Mouse (Mus musculus) frontal cortex, postnatal 14 days (tissue): ENCODE data around the gene Tpp2.
"Not testable (repeated sequence)": the region's sequence is repeated elsewhere in the genome, so short reads cannot be mapped to it uniquely, and the experiment has no call there.

Experiments
- DNase-seq, 2 experiments: peaks; one replicate each; pipeline ENCODE4 v3.0.0; 2022; ENCODE audit warnings: low spot score in 2 of 2

Gene Tpp2

DNA sequence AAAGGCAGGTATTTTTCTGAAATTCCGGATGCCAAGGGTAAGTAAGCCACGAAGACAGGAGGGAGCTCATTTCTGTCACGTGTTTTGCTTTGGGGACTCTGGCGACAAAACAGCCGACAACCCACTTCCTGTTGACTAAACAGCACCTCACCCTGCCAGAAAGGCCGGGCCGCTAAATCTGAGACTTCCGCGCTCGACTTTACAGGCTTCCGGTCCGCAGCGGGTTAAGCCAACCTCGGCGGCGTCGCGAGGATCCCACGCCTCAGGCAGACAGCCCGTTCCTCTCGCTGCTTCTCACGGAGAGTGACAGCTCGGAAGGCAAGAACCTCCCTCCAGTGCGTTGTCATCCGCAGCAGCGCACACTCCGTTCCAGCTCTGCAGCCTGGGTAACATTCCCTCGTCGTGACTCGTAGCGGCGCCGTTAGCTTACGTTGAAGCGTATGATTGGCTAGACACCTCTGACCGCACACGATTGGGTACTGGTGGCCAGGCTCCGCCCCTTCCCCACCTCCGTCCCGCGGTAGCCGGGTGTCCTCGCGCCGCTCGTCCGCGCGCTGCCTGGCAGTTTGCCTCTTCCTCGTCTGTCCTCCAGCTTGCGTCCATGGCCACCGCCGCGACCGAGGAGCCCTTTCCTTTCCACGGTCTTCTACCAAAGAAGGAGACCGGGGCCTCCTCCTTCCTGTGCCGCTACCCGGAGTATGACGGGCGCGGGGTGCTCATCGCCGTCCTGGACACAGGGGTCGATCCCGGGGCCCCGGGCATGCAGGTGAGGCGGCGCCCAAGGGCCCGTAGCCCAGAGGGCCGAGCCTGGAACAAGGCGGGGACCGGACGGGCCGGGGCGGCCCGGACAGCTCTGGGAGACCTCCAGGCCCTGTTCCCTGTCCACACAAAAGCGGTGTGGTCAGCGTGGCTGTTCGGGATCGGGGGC lies at the start of gene Tpp2:
Gene Tpp2 (plus strand): TSS at position 160 of the 928 bp plus-strand sequence.
- peak; percentile 96 to 98 for DNase-seq

DNA sequence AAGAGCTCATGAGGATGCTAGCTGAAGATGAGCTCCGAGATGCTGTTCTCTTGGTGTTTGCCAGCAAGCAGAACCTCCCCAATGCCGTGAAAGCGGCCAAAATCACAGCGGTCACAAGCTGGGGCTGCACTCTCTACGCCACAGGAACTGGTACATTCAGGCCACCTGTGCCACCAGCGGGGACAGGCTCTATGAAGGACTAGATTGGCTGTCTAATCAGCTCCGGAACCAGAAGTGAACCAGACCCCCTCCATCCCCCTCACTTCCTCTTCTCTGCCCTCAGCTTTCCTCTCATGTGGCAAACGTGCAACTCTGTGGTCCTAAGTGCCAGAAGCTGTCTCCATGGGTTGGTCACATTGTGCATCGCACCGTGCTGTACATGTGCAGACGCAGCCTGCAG lies 45.1 kb upstream of the Tpp2 start:
- DNase-seq = not testable (repeated sequence)

DNA sequence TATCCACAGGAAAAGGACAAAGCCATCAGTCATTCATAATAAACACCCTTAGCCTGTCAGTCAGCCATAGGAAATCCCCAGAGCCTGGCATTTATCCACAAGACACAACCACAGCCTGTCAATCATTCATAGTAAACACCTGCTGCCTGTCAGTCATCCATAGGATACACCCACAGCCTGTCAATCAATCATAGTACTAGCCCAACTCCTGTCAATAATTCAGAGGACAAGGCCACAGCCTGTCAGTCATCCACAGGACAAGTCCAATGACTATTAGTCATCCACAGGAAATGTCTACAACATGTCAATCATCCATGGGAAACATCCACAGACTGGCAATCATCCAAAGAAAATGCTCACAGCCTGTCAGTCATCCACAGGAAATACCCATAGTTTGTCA lies 37.7 kb upstream of the Tpp2 start:
- DNase-seq = no peak

DNA sequence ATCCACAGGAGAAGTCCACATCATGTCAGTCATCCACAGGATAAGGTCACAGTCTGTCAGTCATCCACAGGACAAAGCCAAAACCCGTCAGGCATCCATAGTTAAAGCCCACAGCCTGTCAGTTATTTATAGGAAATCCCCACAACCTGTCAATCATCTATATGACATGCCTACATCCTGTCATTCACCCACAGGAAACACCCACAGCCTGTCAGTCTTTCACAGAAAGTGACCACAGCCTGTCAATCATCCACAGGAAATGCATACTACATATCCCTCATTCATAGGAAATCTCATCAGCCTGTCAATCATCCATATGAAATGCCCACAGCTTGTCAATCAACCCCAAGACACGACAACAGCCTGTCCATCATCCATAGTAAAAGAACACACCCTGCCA lies 36.3 kb upstream of the Tpp2 start:
- DNase-seq = no peak

DNA sequence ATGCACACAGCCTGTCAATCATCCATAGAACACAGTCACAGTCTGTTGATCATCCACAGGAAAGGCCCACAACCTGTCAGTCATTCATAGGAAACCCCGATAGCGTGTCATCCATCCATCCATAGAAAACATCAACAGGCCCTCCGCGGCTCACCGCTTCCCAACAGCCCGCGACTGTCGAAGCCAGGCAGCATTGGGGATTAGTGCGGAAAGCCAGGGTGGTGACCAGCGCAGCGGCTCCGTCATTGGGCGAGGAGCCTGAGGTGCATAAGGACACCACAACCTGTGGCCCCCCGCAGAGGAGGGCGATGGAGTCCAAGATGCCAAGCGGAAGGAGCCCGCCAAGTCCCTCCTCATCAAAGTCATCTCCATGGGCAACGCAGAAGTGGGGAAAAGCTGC lies 35.5 kb upstream of the Tpp2 start:
- DNase-seq = no peak

DNA sequence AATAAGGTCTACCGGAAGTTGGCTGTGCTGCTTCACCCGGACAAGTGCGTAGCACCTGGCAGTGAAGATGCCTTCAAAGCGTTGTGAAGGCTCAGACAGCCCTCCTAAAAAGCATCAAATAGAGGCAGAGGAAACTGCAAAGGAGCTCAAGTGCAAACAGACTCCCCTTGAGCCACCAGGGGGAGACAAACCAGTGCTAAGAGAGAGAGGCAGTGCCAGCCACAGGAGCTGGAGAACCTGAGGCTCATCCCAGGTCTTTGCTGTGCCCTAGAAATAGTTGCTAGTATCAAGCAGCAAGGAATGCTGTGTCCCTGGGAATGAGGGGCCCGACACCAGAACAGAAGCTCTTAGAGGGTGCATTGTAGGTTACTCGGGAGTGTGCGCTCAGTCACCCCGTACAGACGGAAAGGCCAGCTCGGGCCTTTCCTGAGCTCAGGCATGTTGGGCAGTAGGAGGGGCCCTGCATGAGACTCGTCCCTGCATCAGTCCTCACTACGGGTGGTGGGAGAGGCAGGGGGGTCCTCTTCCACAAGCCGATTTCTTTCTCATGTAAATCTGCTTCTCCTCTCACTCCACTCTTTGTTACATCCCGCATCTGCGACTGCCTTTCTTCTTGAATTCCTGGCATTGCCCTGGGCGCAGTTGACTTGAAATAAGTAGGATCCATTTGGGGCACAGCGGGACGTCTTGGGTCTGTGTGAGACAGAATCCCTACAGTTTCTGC lies 34.3 kb upstream of the Tpp2 start:
- peak; percentile 45 to 72 for DNase-seq

DNA sequence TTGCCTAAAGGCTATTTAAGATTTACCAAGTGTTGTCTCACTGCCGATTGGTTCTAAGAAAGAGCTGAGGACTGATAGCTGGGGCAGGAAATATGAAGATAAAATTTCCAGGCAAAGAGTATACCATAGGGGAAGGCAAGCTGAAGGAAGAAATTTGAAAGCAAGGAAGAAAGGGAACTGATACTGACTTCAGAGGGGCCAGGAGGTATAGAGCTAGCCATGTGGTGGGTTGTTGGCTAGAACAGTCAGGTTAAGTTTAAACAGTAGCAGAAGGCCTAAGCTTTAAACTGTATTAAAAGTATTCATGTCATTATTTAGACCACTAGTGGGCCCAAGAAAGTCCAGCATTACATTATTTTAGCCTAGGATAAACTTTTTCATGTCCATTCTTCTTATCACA lies 31.0 kb upstream of the Tpp2 start:
- DNase-seq = no peak

DNA sequence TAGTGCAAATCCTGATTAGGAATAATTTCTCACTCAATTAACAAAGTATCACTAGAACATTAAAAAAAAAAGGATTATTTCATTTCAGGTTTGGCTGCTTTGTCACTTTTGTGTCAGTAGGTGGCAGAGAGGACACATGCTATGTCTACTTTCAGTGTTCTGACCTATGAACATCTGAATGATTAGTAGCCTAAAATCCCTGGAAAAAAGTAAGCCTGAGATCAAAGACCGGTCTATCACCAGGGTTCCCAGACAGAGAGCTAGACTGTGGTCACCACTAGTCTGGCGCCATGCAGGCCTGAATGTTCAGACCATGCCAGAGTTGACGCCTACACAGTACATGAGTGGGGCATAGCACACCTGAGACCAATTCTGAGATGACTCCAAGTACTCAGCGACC lies 30.6 kb upstream of the Tpp2 start:
- no peak for DNase-seq

DNA sequence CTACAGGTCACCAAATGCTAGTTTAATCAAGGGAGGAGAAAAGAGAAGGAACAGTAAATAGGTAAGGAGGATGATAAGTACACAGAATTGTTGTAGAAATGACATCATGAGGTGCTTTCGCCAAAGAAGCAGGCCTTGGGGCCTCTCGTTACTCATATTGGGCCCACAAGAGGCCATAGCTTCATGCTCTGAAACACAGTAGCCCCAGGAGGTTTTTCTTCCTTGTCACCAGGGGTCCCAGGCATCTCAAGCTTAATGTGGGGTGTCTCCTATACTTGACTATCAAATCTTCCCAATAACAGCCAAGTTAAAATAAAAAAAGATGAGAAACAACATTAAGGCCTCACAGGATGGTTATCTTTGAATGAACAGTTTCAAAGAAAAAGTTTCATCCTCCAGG lies 18.0 kb upstream of the Tpp2 start:
- no peak for DNase-seq

DNA sequence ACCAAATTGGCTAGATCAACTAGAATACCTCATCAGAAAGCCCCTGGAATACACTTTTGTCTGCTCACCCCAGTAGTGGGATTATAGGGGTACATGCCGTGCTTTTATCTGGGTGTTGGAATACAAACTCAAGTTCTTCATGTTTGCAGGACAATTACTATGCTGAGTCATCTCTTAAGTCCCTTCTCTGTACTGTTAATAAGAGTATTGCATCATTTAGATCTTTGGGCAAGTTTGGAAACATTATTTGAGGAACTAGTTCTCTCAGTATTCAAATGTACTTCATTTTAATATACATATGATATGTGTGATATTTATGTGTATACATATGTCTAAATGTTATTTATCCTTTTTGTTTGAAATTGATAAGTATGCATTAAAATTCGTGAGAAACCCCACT lies 16.6 kb upstream of the Tpp2 start:
- no peak for DNase-seq

DNA sequence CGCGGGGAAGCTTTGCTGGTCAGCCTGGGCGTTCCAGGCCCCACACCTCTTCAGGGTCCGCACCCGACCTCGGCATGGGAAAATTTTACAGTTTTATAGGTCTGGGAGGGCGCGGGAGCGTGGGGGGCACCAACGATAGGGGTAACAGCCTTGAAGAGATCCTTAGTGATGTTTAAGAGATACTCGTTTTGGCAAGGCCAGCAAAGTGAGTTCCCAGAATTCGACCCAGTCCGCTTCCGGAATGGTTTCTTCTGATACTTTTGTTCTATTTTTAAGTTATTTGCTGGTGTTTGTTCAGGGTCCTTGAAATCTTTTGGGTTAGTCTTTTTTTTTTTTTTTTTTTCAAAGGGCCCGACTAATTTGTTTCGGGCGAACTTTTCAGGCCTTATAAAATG lies 966 bp downstream of the Tpp2 start:
- no peak for DNase-seq

DNA sequence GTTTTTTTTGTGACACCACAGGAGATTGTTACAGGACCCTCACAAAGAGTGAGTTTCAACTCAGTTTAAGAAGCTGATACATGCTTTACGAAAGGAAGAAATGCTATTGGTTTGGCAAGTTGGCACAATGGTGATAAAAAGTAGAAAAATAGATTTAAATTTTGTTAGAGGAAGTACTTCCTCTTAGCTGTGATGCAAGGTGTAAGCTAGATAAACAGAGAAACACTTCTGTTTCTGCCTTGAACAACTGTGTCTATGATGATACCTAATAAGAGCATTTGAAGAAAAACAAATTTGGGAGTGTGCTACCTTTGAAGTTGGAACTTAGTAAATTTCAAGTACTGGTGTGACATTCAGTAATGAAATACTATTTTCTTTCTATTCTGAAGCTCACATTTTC lies 5.9 kb downstream of the Tpp2 start:
- no peak for DNase-seq

DNA sequence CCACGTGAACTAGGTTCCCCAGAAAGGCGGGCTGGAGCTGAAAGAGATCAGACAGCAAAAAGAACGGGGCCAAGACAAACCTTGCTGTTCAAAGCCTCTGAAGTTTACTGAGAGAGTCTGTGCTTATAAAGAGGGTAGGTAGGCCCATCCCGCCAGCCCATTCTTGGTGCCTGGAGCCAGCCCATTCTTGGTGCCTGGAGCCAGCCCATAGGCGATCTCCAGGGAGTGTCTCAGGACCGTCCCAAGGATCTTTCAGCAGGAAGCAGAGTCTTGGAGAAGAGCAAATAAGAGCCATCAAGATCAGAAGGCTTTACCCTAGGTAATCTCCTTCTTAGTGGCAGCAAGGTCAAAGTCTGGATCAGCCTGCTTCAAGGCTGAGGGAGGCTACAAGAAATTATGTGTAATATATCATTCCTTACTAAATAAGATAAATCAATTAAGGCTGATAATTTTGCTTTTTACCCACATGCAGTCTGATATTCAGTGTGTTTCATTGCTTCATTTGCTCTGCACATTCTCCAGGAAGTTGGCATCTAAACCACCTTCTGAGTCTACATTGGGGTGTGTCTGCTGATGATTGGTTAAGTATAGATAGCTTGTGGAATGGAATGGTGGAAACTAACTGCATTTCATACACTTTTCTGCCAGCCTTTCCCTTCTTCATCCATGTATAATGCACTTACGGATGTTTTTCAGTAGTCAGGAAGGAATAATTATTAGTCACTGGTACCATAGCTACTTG lies 8.2 kb downstream of the Tpp2 start:
- no peak for DNase-seq

DNA sequence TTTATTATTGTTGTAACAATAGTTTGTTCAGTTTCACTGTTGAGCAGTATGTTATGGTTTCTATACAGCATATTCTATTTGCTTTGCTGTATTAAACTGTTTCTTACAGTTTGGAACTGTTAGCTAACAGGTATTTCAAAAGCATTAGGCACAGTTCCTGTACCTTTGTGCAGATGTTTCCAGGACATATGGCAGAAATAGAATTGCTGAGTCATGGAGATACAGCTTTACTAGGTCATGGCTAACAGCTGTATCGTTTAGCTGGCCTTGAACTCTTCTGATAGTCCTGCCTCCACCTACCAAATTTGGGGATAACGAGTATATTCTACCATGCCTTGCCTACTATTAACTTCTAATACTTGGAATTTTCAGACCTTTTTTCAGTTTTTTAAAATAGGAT lies 9.4 kb downstream of the Tpp2 start:
- no peak for DNase-seq

DNA sequence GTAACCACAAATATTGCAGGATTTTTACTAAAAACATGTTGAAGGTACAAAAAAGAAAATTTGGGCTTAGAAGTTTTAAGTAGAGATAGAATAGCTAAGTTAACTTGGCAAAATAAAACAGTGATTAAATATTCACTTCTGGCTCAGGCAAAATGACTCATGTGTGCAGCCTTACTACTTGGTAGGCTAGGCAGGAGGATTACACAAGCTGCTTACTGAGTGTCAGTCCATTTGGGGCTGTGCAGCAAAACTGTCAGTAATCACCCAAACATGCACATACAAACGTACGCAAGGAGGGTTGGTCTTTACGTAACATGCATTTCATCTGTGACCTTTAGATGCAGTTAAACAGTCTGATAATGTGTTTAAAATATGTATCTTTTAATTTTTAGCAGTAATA lies 20.2 kb downstream of the Tpp2 start:
- DNase-seq = no peak

DNA sequence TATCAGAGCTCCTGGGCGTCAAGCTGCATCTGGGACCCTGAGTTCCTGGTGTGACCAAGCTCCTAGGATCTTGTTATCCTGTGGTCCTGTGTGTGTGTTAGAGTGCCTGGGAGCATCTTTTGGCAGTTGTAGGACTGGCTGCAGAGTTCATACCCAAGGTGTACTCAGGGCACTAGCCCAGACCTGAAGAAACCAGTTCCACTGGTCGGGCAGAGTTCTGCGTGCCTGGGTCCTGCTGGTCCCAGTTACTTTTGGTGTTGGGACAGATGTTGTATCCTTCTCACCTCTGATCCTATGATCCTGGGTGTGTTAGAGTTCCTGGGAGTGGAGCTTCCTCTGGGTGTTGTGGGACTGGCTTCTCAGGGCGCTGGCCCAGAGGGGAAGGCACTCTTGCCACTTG lies 30.9 kb downstream of the Tpp2 start:
- DNase-seq = no peak

DNA sequence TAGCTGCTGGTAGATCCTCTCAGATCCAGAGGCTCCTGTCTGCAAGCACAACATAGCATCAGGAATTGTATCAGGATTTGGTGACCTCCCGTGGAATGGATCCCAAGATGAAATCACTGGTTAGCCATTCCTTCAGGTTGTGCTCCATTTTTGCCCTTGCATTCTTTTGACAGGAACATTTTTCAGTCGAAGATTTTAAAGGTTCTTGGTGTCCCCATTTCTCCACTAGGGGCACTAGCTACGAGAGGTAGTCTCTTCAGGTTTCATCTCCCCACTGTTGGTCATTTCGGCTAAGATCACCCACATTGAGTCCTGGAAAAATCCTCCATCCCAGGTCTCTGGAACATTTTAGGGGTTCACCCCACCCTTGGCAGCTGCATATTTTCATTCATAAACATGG lies 33.3 kb downstream of the Tpp2 start:
- no peak for DNase-seq

DNA sequence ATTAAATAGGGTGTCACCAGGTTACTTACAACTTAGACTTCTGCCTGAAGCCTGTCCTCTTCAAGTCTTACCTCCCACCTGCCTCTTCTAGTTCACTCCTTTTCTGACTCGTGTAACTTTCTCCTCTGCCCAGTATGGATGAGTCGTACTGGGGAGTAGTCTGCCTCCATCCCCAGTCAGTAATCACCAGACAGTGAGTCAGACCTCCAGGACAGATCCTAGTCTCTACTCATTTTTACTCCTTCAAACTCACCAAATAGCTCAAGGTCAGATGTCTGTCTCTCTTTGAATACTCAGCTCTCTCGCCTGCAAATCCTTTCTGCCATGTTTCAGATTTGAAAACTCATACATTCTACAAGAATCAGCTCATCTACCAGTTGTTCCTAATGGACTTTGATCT lies 35.9 kb downstream of the Tpp2 start:
- no peak for DNase-seq

DNA sequence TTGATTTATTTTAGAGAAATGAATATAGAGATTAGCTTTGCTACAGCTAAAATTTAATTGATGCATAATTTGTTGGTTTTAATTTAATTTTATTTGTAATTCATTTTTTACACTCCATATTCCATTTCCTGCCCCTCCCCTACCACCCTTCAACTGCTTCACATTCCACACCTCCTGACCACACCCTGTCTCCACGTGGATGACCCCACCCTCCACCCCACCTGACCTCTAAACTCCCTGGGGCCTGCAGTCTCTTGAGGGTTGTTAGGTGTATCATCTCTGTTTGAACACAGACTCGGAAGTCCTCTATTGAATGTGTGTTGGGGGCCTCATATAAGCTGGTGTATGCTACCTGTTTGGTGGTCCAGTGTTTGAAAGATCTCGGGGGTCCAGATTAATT lies 37.6 kb downstream of the Tpp2 start:
- no peak for DNase-seq

DNA sequence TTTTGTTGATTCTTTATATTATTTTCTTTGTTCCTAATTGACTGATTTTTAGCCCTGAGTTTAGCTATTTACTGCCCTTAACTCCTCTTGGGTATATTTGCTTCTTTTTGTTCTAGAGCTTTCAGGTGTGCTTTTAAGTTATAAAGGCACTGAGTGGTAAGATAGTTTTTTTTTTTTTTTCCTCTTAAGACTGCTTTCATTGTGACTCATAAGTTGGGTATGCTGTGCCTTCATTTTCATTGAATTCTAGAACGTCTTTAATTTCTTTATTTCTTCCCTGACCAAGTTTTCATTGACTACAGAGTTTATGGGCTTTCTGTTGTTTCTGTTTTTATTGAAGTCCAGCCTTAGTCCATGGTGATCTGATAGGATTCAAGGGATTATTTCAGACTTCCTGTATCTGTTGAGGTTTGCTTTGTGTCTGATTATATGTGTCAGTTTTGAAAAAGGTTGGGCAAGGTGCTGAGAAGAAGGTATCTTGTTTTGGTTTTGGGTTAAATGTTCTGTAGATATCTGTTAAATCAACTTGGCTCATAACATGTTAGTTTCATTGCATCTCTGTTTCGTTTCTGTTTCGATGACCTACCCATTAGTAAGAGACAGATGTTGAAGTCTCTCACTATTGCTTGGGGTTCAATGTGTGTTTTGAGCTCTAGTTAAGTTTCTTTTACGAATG lies 63.6 kb downstream of the Tpp2 start:
- DNase-seq = no peak

DNA sequence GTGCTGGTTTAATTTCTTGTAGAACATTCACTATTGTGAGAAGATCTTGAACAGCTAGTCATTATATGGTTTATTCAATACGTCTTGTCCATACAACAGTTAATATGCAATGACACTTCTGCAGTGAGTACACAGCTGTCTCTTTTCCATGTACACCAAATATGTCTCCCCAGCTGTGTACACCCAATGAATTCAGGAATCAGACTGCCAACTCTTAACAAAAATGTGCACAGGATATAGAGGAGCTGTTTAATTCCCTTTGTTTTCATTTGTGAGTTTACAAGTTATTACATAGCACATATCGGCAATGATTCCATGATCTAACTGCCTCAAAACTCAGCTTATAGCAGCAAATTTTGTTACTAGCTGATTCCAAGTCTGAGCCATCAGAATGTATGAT lies 71.1 kb downstream of the Tpp2 start:
- DNase-seq = no peak

DNA sequence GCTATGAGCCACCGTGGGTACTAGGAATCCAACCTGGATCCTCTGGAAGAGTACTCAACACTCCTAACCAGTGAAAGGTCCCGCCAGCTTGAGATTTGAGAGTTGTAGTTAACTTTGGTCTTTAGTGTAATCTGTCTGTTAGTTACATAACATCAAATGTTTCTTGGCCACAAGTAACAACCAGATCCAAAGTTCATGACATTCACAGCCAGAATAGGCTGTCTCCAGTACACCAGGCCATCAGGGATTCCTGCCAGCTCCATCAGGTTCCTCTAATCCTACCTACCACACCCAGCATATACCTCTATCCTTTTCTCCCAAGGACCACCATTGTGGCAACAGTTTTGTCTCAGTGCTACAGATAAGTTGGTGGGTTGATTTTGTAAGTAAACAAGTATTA lies 82.1 kb downstream of the Tpp2 start:
- no peak for DNase-seq
